Mouse (Mus musculus) liver, embryonic 13.5 days (tissue): ENCODE results near the gene Filip1l. TPM values are rescaled to one million over a fixed set of nuclear protein-coding genes. Genes with fewer than 3 reads are reported as not detected.
A peak's percentile ranks its signal among the peaks of the same experiment; 100 is the strongest.

Experiments
- ATAC-seq: fragments of 200-750 bp; cut with Nextera tagmentation; 2 replicates; pipeline ENCODE4 v1.8.0; 2017; ENCODE audit warnings: low read depth, mild to moderate bottlenecking, moderate number of reproducible peaks, moderate library complexity
- DNase-seq: peaks from one replicate; pipeline ENCODE4 v3.0.0; 2022
- H3K27ac ChIP-seq: fragments of 300-500 bp; sonication (generic); 2 replicates; pipeline ENCODE4 v1.5.1; 2015; ENCODE audit warnings: moderate library complexity, mild to moderate bottlenecking, inconsistent platforms
- H3K27me3 ChIP-seq: fragments of 300-500 bp; sonication (generic); 2 replicates; pipeline ENCODE4 v1.6.1; 2015; ENCODE audit warnings: mild to moderate bottlenecking, inconsistent platforms
- H3K36me3 ChIP-seq: fragments of 300-500 bp; sonication (generic); 2 replicates; pipeline ENCODE4 v1.6.1; 2015; ENCODE audit warnings: mild to moderate bottlenecking, inconsistent platforms
- H3K4me1 ChIP-seq: fragments of 300-500 bp; sonication (generic); replicated peaks from 2 replicates; pipeline ENCODE4 v1.6.1; 2015; ENCODE audit warnings: inconsistent platforms
- H3K4me2 ChIP-seq: fragments of 300-500 bp; sonication (generic); 2 replicates; pipeline ENCODE4 v1.6.1; 2015; ENCODE audit warnings: inconsistent platforms, mild to moderate bottlenecking, moderate library complexity
- H3K4me3 ChIP-seq: fragments of 300-500 bp; sonication (generic); replicated peaks from 2 replicates; pipeline ENCODE4 v1.5.1; 2015; ENCODE audit warnings: mild to moderate bottlenecking, inconsistent platforms
- H3K9ac ChIP-seq: fragments of 300-500 bp; sonication (generic); 2 replicates; pipeline ENCODE4 v1.6.1; 2015; ENCODE audit warnings: mild to moderate bottlenecking, inconsistent platforms
- H3K9me3 ChIP-seq: fragments of 300-500 bp; sonication (generic); replicated peaks from 2 replicates; pipeline ENCODE4 v1.6.1; 2016; ENCODE audit warnings: inconsistent platforms
- whole genome bisulfite sequencing: fragments of 180-500 bp; shearing (Covaris S2); methylation state at CpG from one replicate; pipeline ENCODE4 v1.1.7; 2015; ENCODE audit not compliant: insufficient replicate concordance; 5-methylcytosine and 5-hydroxymethylcytosine counted together
- polyA plus RNA-seq: library from polyadenylated mRNA; unstranded; fragments of >200 nt; fragmentation: Nextera tagmentation; extraction: Ambion mirVana; gene quantifications from 2 replicates; pipeline ENCODE4 v1.2.1, GENCODE M21; 2015

Gene Filip1l
- polyA plus RNA-seq, 1 experiment from 2014 or later = 2.7 TPM

GRCm38 (mm10) chr16:57560185-57560584 lies 207.3 kb downstream of the Filip1l start:
- Histone ChIP-seq H3K4me1 (no peaks in the 10 kb centered on the region), H3K9ac (no peak overlapping the region), H3K36me3 (no peaks in the 10 kb centered on the region), H3K27me3 (no peaks in the 10 kb centered on the region), H3K4me2 (no peak overlapping the region), H3K4me3 (no peak overlapping the region), H3K27ac (no peak overlapping the region), H3K9me3 (no peaks in the 10 kb centered on the region)
- WGBS = 54% methylated on average over 1 of the region's 1 CpGs
- DNase-seq = no peak
- ATAC-seq = no peak

GRCm38 (mm10) chr16:57563453-57563852 lies 210.6 kb downstream of the Filip1l start:
- no peaks in the 10 kb centered on the region for H3K27me3 ChIP-seq
- H3K4me2 ChIP-seq = no peak overlapping the region
- no peak overlapping the region for H3K9ac ChIP-seq
- H3K36me3 ChIP-seq = no peaks in the 10 kb centered on the region
- no peak overlapping the region for H3K27ac ChIP-seq
- no peaks in the 10 kb centered on the region for H3K4me1 ChIP-seq
- H3K9me3 ChIP-seq = no peaks in the 10 kb centered on the region
- no peak overlapping the region for H3K4me3 ChIP-seq
- no peak for DNase-seq
- no peak for ATAC-seq
- WGBS = 74% methylated on average over 3 of the region's 3 CpGs

GRCm38 (mm10) chr16:57564807-57565206 lies 211.9 kb downstream of the Filip1l start:
- peaks cover 4% of the 10 kb centered on the region for H3K4me1 ChIP-seq
- no peak overlapping the region for H3K4me3 ChIP-seq
- no peaks in the 10 kb centered on the region for H3K27me3 ChIP-seq
- no peak overlapping the region for H3K9ac ChIP-seq
- H3K36me3 ChIP-seq = no peaks in the 10 kb centered on the region
- 36% methylated on average over 1 of the region's 1 CpGs for WGBS
- no peaks in the 10 kb centered on the region for H3K9me3 ChIP-seq
- ATAC-seq = no peak
- no peak overlapping the region for H3K27ac ChIP-seq
- no peak for DNase-seq
- H3K4me2 ChIP-seq = no peak overlapping the region

- Histone ChIP-seq H3K4me3 (no peak overlapping the region), H3K9ac (no peak overlapping the region), H3K9me3 (no peaks in the 10 kb centered on the region), H3K36me3 (no peaks in the 10 kb centered on the region), H3K4me1 (peaks cover 4% of the 10 kb centered on the region), H3K27me3 (no peaks in the 10 kb centered on the region), H3K27ac (no peak overlapping the region), H3K4me2 (no peak overlapping the region)
- 73% methylated on average over 3 of the region's 3 CpGs for WGBS
- DNase-seq = no peak
- no peak for ATAC-seq
Observed at GRCm38 (mm10) chr16:57566215-57566614, 213.3 kb downstream of the Filip1l start.

- no peak overlapping the region for H3K27ac ChIP-seq
- no peak for DNase-seq
- no peaks in the 10 kb centered on the region for H3K27me3 ChIP-seq
- H3K4me3 ChIP-seq = no peak overlapping the region
- H3K4me1 ChIP-seq = peaks cover 4% of the 10 kb centered on the region
- H3K9me3 ChIP-seq = no peaks in the 10 kb centered on the region
- ATAC-seq = no peak
- no peaks in the 10 kb centered on the region for H3K36me3 ChIP-seq
- 73% methylated on average over 7 of the region's 7 CpGs for whole genome bisulfite sequencing
- H3K9ac ChIP-seq = no peak overlapping the region
- no peak overlapping the region for H3K4me2 ChIP-seq
Observed at GRCm38 (mm10) chr16:57568648-57569404, 215.9 kb downstream of the Filip1l start.

- H3K27me3 ChIP-seq = no peaks in the 10 kb centered on the region
- H3K36me3 ChIP-seq = no peaks in the 10 kb centered on the region
- H3K4me2 ChIP-seq = no peak overlapping the region
- DNase-seq = no peak
- peaks cover 4% of the 10 kb centered on the region for H3K4me1 ChIP-seq
- no peaks in the 10 kb centered on the region for H3K9me3 ChIP-seq
- no peak for ATAC-seq
- H3K27ac ChIP-seq = no peak overlapping the region
- WGBS = 78% methylated on average over 5 of the region's 5 CpGs
- H3K4me3 ChIP-seq = no peak overlapping the region
- no peak overlapping the region for H3K9ac ChIP-seq
Observed at GRCm38 (mm10) chr16:57570789-57571311, 218.0 kb downstream of the Filip1l start.

- Histone ChIP-seq H3K4me2 (no peak overlapping the region), H3K4me3 (no peak overlapping the region), H3K36me3 (no peaks in the 10 kb centered on the region), H3K9me3 (no peaks in the 10 kb centered on the region), H3K9ac (no peak overlapping the region), H3K27ac (no peak overlapping the region), H3K4me1 (peaks cover 3% of the 10 kb centered on the region), H3K27me3 (no peaks in the 10 kb centered on the region)
- WGBS = 73% methylated on average over 1 of the region's 1 CpGs
- DNase-seq = no peak
- no peak for ATAC-seq
Observed at GRCm38 (mm10) chr16:57573831-57574230, 220.9 kb downstream of the Filip1l start.

GRCm38 (mm10) chr16:57575764-57576388 lies 223.0 kb downstream of the Filip1l start:
- Histone ChIP-seq H3K9ac (no peak overlapping the region), H3K9me3 (no peaks in the 10 kb centered on the region), H3K27me3 (no peaks in the 10 kb centered on the region), H3K36me3 (no peaks in the 10 kb centered on the region), H3K4me1 (no peaks in the 10 kb centered on the region), H3K4me2 (no peak overlapping the region), H3K27ac (no peak overlapping the region), H3K4me3 (no peak overlapping the region)
- no peak for DNase-seq
- no peak for ATAC-seq
- 79% methylated on average over 1 of the region's 1 CpGs for WGBS

- H3K36me3 ChIP-seq = no peaks in the 10 kb centered on the region
- H3K27me3 ChIP-seq = no peaks in the 10 kb centered on the region
- WGBS = 90% methylated on average over 1 of the region's 1 CpGs
- no peak for ATAC-seq
- H3K4me3 ChIP-seq = no peak overlapping the region
- H3K9me3 ChIP-seq = no peaks in the 10 kb centered on the region
- no peak for DNase-seq
- no peak overlapping the region for H3K4me2 ChIP-seq
- H3K9ac ChIP-seq = no peak overlapping the region
- H3K27ac ChIP-seq = no peak overlapping the region
- no peaks in the 10 kb centered on the region for H3K4me1 ChIP-seq
Observed at GRCm38 (mm10) chr16:57577519-57577918, 224.6 kb downstream of the Filip1l start.

- DNase-seq = no peak
- H3K4me2 ChIP-seq = no peak overlapping the region
- 0 out of 2 replicates have a peak, but pooled peaks have one; percentile 47 for ATAC-seq
- no peak overlapping the region for H3K4me3 ChIP-seq
- H3K36me3 ChIP-seq = no peaks in the 10 kb centered on the region
- no peaks in the 10 kb centered on the region for H3K27me3 ChIP-seq
- no peak overlapping the region for H3K27ac ChIP-seq
- no peaks in the 10 kb centered on the region for H3K9me3 ChIP-seq
- no peaks in the 10 kb centered on the region for H3K4me1 ChIP-seq
- no peak overlapping the region for H3K9ac ChIP-seq
- 36% methylated on average over 7 of the region's 7 CpGs for WGBS
Observed at GRCm38 (mm10) chr16:57580041-57580440, 227.1 kb downstream of the Filip1l start.

- DNase-seq = no peak
- Histone ChIP-seq H3K4me1 (peaks cover 3% of the 10 kb centered on the region; the same call in 1 of the 2 replicates), H3K27ac (no peak overlapping the region), H3K9me3 (no peaks in the 10 kb centered on the region), H3K9ac (no peak overlapping the region), H3K4me3 (no peak overlapping the region), H3K4me2 (no peak overlapping the region), H3K36me3 (no peaks in the 10 kb centered on the region), H3K27me3 (no peaks in the 10 kb centered on the region)
- no peak for ATAC-seq
- WGBS = 42% methylated on average over 2 of the region's 2 CpGs
Observed at GRCm38 (mm10) chr16:57582008-57582407, 229.1 kb downstream of the Filip1l start.
